9 mouse cellular contexts compared by ENCODE assay signal in genomic region chr9:71447573-71447972, GRCm38 (mm10). TPM values are rescaled to one million over a fixed set of nuclear protein-coding genes. Genes with fewer than 3 reads are reported as not detected.
DNase-seq lines count a peak whose midpoint lies in the region; ATAC-seq and TF ChIP-seq lines count a peak whose summit lies in the region.
"Had no signal": no experiment of that assay in that cellular context is flagged by ENCODE, and none has a peak within 500 bp of the region (broad histone marks: within the 10 kb centered on the region; RNA-seq: fewer than 3 reads in every experiment).

No protein-coding gene starts in this region.

- no peak overlapping the region for H3K4me2 ChIP-seq in forebrain, postnatal 0 days (ENCODE audit: low read depth)
- no peak overlapping the region for H3K4me2 ChIP-seq in forebrain, embryonic 15.5 days (replicated peaks)
- H3K4me2 ChIP-seq: limb, embryonic 13.5 days had no signal

- no peak for ATAC-seq in forebrain, postnatal 0 days
- no peak for ATAC-seq in forebrain, embryonic 15.5 days (replicated peaks)

- intact Hi-C loops in left cerebral cortex, postnatal 14 days (cut with DNase I): loop anchor here (10.0 kb wide), 2 partner anchors 93 to 233 kb away; partner anchors contain the start of gene Aldh1a2

- no peaks in the 10 kb centered on the region for H3K36me3 ChIP-seq in forebrain, postnatal 0 days (ENCODE audit: insufficient read depth)
- H3K36me3 ChIP-seq in forebrain, embryonic 15.5 days: no peaks in the 10 kb centered on the region
- H3K36me3 ChIP-seq in kidney, adult 2 months (ENCODE audit: control insufficient read depth, insufficient read depth, low read length): no peaks in the 10 kb centered on the region
- H3K36me3 ChIP-seq: limb, embryonic 13.5 days had no signal

- 29% methylated on average over 4 of the region's 4 CpGs for WGBS in forebrain, postnatal 0 days
- WGBS in forebrain, embryonic 15.5 days: 31% methylated on average over 4 of the region's 4 CpGs
- 31% methylated on average over 4 of the region's 4 CpGs for WGBS in kidney, adult 2 months

- no peak for TF ChIP-seq POLR2A in kidney, adult 2 months (IDR thresholded peaks at IDR 0.05; ENCODE audit: low read depth, low read length)

- H3K4me1 ChIP-seq in forebrain, postnatal 0 days (ENCODE audit: insufficient read depth): no peaks in the 10 kb centered on the region
- H3K4me1 ChIP-seq in forebrain, embryonic 15.5 days: no peaks in the 10 kb centered on the region
- no peaks in the 10 kb centered on the region for H3K4me1 ChIP-seq in kidney, adult 2 months (ENCODE audit: control insufficient read depth, insufficient read depth, low read length)

- no peaks in the 10 kb centered on the region for H3K9me3 ChIP-seq in forebrain, postnatal 0 days (ENCODE audit: low read length)
- H3K9me3 ChIP-seq in forebrain, embryonic 15.5 days: no peaks in the 10 kb centered on the region
- H3K9me3 ChIP-seq: limb, embryonic 13.5 days had no signal

- H3K27me3 ChIP-seq in forebrain, postnatal 0 days (ENCODE audit: insufficient read depth, low read length): no peaks in the 10 kb centered on the region
- H3K27me3 ChIP-seq in forebrain, embryonic 15.5 days: no peaks in the 10 kb centered on the region
- no peaks in the 10 kb centered on the region for H3K27me3 ChIP-seq in kidney, adult 2 months (replicated peaks; ENCODE audit: control insufficient read depth, insufficient read depth, low read length)

- TF ChIP-seq CTCF in forebrain, postnatal 0 days (IDR thresholded peaks at IDR 0.05; ENCODE audit: low read depth): peak; percentile 62
- TF ChIP-seq CTCF in kidney, adult 2 months (conservative IDR thresholded peaks at IDR 0.05; ENCODE audit: insufficient read depth, insufficient read length, low read depth, low read length): peak; percentile 69

- DNase-seq in forebrain, postnatal 0 days: peak; percentile 60
- peak; percentile 49 for DNase-seq in adipocyte (ENCODE audit: low spot score)
- DNase-seq in fibroblast of lung, adult 2 months (ENCODE audit: low read depth): peak; percentile 26
- peak; percentile 77 for DNase-seq in kidney, adult 2 months
- DNase-seq in left cerebral cortex, postnatal 14 days (ENCODE audit: low spot score in 2 of 2): peak; percentile 83
- peak; percentile 49 for DNase-seq in right cerebral cortex, adult 18-20 months
- no peak for DNase-seq in c-Kit-positive CD71-positive TER-119-positive erythroid progenitor cells, embryonic 14.5 days (ENCODE audit: low spot score)

- H3K4me3 ChIP-seq in forebrain, postnatal 0 days (ENCODE audit: low read depth, low read length): no peak overlapping the region
- H3K4me3 ChIP-seq in forebrain, embryonic 15.5 days: no peak overlapping the region
- H3K4me3 ChIP-seq in kidney, adult 2 months (ENCODE audit: insufficient read depth, low read depth, low read length): no peak overlapping the region
- H3K4me3 ChIP-seq: limb, embryonic 13.5 days had no signal

- H3K9ac ChIP-seq in forebrain, postnatal 0 days: no peak overlapping the region
- H3K9ac ChIP-seq in forebrain, embryonic 15.5 days (replicated peaks): no peak overlapping the region
- H3K9ac ChIP-seq: limb, embryonic 13.5 days had no signal

- H3K27ac ChIP-seq in forebrain, postnatal 0 days (ENCODE audit: low read depth, low read length): no peak overlapping the region
- no peak overlapping the region for H3K27ac ChIP-seq in forebrain, embryonic 15.5 days (replicated peaks)
- no peak overlapping the region for H3K27ac ChIP-seq in kidney, adult 2 months (ENCODE audit: insufficient read depth, low read depth, low read length)
- H3K27ac ChIP-seq: limb, embryonic 13.5 days had no signal

RNA-seq across cellular contexts. Expression of gene Polr2m, which starts 38.2 kb away (rescaled TPM):
- 190 and 218 TPM in 2 replicates for total RNA-seq in forebrain, postnatal 0 days (2014; rRNA removed)
- polyA plus RNA-seq in forebrain, postnatal 0 days (2015; fragmentation: Nextera tagmentation; extraction: Ambion mirVana): 246 and 279 TPM in 2 replicates
- 306 and 312 TPM in 2 replicates for polyA plus RNA-seq in forebrain, embryonic 15.5 days (2015; fragmentation: Nextera tagmentation; extraction: Ambion mirVana)
- polyA plus RNA-seq in kidney, adult 2 months (2012; rRNA removed): 260 and 520 TPM in 2 replicates
- total RNA-seq in left cerebral cortex, postnatal 14 days (2021): 100 to 1,000 TPM; 188 to 202 TPM
